Mouse (Mus musculus): ENCODE measurements at regions not wholly inside any gene's neighbourhood (a gene's known extent, or its start where the extent isn't known, plus 50 kb on each side); places are given as distances from the start of the nearest gene placed in this dataset.

DNA sequence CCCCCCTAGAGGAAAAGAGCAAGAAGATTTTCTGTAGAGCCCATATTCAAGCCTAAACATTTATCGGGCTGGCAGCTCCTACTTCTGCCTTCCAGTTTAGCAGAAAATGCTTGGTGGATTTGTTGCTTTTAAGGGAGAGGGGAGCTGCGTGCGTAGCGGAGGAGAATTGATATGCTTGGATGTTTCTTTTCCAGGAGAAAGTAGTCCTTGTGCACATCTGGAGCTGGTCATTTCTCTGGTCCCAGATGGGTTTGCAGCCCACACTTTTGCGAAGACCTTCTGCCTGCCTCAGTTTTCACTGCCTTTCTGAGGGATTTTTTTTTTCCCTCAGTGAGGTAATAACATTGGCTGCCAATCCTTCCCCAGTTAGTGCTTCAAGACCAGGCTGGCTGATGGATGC is 203.6 kb downstream of the Kcnrg start:
- DNase-seq (ENCODE audit: extremely low spot score, low read depth, low spot score), result no peak

DNA sequence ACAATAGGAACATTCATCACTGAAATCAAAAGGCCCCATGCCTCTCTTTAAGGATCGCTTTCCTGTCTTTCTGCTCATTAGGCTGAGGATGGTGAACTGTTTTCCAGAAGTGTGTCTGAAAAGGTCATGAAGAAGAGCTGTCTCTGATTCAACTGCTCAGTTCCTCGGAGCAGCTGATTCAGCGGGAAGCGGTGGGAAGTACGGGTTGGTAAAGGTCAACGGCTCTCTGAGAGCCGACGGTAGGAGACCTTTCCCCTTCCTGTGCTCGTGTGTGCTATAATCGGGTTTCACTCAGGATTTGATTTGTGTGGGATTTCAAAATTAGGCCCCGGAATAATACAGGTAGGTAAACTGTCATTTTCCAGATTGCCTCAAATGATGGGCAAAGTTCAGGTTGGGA is 210.5 kb downstream of the Kcnrg start:
- DNase-seq (ENCODE audit: extremely low spot score, low read depth, low spot score), result no peak

DNA sequence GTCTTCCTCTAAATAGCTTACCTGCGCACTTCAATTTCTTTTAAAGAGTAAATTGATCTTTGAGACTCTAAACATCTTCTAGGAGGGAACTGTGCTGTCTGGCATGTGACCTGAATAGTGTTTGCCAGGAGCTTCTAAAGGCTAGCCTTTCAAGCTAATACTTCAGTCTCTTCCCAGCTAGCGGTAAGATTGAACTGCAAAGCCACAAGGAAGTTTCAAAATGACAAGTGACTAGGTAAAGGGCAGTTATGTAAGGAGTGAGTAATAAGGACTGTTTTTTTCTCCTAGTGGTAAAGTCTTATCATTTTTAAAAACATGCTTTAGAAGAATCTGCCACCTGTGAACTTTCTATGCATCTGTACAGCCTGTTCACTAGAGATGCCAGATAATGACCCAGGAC is 211.1 kb downstream of the Kcnrg start:
- no peak for DNase-seq (ENCODE audit: extremely low spot score, low read depth, low spot score)

DNA sequence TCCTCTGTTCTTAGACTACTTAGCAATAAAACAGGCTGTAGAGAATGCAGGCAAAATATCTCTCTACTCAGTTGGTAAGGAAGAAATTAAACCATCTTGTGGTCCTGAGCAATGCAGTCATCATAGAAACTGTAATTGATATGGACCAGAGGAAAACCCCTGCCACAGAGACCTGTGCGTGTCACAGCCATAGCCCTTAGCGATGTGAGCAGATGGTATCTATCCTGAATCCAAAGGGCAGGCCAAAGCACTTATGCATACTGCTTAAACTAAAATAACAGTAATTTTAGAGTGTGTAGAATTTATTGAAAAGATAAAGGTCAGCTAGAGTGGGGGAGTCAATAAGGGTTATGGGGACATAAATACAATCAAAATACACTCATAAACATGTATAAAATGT is 212.0 kb downstream of the Kcnrg start:
- no peak for DNase-seq (ENCODE audit: extremely low spot score, low read depth, low spot score)

DNA sequence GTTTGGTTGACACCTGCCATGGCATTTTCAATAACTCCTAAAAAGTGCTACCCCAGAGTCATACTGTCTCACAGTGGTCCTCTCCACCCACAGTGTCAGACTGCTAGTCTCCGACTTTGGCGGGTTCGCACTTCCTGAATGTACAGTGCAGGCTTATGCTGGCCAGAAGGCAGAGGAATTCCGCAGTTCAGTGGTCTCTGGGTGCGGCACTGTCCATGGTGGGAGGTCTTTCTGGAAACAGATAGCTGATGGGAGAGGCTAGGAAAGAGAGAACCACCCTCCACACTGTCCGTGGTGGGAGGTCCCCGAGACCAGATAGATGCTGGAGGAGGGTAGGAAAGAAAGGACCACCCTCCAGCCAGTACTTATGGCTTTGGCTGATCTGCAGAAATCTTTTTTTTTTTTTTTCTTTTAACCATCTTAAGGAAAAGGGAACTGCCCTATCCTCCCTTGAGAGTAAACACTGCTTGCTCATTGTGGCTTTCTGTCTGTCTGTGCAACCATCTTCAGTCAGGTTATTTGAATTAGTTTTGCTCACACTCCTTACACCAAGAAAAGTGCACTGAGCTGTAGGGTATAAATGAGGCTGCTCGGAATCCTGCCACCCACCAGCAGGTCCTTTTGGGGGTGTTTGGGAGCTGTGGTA is 227.2 kb downstream of the Kcnrg start:
- DNase-seq (ENCODE audit: extremely low spot score, low read depth, low spot score), result no peak

DNA sequence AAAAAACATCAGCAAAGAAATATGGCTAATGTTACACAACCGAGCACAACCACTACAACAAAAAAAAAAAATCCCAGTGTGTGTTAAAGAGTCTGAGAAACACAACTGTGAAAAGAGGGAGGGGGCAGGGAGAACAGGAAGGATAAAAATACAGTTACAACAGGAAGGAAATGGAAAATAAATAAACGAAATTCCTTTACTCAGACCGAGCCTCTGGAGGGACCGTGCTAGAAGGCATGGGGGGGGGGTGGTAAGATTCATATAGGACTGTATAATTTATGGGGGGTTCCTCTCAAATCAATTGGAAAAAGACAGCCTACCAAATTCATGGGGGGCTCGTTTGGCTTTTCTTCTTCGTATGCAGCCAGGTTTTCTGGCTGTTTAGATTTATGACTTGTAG is 228.5 kb downstream of the Kcnrg start:
- DNase-seq (ENCODE audit: extremely low spot score, low read depth, low spot score), result no peak

DNA sequence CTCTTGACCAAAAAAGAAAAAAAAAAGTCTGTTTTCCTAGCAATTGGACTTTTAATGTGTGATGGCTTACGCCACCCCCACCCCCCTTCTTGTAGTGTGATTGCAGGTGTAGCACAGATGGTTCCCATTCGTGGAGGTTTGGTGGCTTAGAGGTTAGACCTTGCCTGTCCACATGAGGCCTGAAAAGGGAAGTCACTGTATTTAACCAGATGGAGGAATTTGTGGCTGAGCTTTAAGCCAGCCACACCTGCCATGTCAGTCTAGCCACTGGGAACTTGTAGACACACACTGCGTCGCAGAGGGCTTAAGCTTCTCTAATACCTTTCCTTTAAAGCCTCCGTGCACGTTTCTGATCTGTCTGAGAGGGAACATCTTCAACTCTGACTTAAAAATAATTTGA is 229.0 kb downstream of the Kcnrg start:
- peak; percentile 47 for DNase-seq (ENCODE audit: extremely low spot score, low read depth, low spot score)

DNA sequence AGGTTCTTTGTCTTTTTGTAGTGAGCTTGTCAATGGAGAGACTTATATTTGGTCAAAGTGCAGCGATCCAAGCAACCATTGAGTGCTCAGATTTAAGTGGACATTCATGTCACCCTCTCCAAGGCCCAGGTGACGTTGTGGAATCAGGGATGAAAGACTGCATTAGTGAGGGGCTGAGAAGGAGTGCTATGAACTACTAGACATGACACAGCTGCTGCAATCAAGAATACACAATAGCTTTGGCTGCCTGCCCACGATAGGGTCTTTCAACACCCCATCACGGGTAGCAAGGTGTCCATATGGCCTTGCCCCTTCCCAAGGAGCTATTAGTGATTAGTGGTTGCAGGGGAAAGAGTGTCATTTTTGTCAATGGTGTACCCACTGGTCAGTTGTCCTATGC is 229.7 kb downstream of the Kcnrg start:
- no peak for DNase-seq (ENCODE audit: extremely low spot score, low read depth, low spot score)

DNA sequence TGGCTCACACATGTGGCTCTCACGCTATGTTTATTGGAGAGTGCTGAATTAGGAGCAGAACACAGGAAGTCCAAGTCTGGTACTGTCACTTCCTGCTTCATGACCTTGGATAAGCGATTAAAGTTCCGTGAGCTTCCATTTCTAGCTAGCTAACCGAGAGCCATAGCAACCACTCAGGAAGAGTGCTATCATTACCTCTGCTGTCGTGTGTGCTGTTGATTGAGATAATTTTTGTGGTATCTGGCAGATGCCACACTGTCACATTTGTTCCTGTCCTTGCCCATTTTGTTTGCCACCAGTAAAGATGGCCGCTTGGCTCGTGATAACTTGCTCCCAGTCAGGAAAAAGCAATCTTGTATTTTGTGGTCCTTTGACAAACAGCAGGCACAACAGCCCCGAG is 230.6 kb downstream of the Kcnrg start:
- no peak for DNase-seq (ENCODE audit: extremely low spot score, low read depth, low spot score)

DNA sequence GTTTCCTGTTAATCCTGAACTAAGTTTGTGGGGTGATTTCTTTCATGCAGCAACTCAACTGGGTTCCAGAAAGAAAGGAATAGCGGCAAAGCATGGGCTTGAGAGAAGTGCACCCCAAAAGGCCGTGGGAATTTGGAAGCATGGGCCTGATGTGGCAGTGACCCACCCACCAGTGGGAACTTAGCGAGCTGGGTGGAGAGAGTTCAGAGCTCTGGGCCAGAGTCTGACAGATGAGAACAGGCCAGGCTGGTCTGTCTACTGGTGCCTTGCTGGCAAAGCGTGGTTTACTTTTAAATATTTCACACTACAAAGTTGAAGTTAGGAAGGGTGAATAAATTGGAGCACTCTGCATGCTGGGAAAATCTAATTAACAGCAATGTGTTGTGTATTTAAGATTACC is 235.2 kb downstream of the Kcnrg start:
- DNase-seq (ENCODE audit: extremely low spot score, low read depth, low spot score), result no peak

DNA sequence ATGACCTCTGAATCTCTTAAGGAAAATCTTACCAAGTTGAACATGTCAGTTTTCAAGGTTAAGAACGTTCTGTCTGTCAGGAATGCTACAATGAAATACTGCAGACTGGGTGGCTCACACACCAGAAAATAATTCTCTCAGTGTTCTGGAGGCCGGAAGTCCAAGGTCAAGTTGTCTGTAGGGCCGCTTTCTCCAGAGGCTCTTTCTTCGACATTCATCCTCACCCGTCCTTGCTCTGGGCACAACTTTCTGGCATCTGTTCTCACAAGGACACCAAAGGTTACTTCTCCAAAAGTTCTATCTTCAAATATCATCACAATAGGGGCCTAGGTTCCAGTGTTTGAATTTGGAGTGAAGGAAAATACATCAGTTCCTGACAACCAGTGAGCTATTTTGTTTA is 239.2 kb downstream of the Kcnrg start:
- DNase-seq (ENCODE audit: extremely low spot score, low read depth, low spot score), result no peak

DNA sequence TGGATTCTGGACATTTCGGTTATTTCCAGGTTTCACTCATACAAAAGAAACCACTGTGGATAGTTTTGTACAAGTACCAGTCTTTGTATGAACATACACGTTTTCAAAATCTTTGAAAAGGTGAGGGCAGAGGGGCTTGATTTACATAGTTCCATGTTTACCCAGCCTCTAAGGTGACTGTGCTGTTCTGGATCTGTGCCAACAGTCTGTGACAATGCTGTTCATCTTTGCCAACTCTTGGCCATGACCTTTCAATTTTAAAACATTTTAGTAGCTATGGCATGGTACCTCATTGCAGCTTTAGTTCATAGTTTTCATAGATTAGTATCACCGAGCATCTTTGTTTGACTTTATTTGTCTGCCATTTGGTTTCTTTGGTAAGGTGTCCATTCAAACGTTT is 243.0 kb downstream of the Kcnrg start:
- DNase-seq (ENCODE audit: extremely low spot score, low read depth, low spot score), result no peak

DNA sequence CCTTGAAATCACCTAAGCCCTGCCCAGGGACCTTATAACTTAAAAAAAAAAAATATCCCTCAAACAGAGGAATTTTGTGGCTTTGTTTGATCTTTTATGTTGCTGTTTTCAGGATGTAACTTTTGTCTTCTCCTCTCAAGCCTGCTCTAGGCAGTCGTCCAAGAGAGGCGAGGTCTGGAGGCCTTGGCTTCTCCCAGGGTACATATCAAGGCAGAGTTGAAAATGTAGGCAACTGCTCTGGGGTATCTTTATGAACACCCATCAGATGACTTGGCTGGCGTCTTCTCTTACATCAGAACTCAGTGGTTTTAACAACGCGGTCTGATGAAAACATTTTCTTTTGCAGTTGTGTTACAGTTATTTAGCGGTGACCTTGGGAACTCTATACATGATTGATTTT is 250.4 kb downstream of the Kcnrg start:
- DNase-seq (ENCODE audit: extremely low spot score, low read depth, low spot score), result no peak

DNA sequence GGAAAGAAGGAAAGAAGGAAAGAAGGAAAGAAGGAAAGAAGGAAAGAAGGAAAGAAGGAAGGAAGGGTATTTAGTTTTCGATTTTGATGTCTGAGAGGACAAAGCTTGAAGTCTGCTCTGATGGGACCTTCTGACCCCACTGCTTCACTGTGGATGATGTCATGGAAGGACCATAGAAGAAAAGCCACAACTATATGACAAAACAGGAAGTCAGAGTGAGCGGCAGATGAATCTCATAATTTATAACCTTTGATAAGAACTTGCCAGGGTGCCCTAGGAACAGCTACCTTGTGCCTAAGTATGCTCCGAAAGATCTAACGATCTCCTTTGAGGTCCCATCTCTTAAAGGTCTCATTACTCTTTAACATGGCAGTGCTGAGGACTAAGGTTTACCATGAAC is 253.4 kb downstream of the Kcnrg start:
- no peak for DNase-seq (ENCODE audit: extremely low spot score, low read depth, low spot score)

DNA sequence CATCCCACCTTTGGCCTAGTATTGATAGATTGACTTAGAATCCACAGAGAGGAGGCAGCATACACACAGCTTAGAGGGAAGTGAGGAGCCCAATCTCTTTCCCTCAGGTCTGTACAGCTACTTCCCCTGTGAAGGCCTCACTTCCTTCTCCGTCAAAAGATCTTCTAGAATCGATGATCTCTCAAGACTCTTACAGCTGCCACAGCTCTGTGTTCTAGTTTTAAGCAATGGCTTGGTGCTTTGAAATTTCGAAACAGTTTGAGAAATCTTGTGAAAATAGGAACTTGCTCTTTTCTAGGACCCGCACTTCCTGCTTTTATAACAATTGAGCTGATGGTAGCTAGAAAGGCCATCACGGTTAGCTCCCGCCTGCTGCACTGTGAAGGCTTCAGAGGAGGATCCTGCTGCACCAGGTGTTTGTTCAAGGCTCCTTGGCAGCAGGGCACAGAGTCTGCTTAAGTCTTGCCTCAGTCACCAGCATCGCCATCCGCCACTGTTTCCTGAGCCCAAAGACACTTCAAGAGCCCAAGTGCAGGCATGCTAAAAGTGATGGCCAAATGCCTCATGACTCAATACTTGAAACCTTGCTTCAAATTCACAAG is 254.2 kb downstream of the Kcnrg start:
- DNase-seq (ENCODE audit: extremely low spot score, low read depth, low spot score), result no peak

DNA sequence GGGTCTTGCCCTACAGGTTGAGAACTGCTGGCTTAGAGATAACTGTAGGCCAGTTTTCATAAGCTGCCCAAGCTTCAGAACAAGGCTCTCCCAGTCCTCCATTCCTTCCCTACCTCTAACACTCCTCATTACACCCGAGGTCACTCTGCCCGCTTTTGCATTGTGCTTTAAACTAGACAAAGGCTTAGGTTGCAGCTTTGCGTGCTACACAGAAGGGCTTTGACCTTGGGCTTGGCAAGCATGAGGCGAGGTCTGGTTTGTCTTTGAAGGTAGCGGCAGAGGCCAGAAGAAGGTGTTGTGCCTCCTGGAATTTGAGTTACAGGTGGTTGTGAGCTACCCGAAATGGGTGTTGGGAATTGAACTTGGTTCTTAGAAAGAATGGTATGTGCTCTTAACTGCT is 255.7 kb downstream of the Kcnrg start:
- no peak for DNase-seq (ENCODE audit: extremely low spot score, low read depth, low spot score)

DNA sequence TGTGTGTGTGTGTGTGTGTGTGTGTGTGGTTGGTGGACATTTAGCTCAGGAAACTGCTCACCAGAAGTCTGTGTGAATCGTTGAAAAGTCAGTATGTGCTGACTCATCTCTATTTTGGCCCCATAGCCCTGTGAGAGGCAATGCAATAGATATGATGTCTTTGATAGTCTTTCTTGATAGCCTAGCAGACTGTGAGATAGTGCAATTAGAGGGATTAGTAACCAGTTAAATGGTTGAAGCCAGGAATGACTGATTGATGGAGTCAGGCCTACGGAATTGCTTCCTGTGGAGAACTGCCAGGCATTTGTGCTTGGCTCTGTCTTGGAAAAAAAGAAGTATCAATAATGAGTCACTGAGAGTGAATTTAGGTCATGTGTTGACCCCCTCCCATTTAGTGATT is 256.2 kb downstream of the Kcnrg start:
- DNase-seq (ENCODE audit: extremely low spot score, low read depth, low spot score), result no peak

DNA sequence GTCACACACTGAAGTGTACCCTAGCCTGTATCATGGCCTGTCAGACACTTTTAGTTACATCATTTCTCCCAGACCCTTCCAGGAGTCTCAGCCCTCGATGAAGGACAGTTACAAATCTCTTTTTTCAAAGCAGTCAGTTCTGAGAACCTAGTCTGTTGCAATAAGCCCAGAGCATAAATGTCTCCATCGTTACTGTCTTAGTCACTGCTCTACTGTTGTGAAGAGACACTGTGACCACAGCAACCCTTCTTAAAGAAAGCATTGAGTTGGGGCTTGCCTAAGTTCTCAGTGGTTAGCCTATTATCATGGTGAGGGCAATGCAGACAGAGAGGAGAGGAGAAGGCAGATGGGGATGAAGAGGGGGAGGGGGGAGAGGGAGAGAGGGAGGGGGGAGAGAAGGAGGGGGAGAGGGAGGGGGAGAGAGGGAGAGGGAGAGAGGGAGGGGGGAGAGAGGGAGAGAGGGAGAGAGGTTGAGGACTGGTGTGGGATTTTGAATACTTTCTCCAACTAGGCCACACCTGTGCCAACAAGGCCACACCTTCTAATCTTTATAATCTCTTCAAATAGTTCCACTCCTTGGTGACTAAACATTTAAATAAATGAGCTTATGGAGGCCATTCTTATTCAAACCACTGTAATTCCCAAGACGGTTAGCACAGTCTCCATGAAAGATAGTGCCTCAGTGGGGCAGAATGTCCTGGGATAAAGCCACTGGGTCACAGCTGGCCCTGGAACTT is 259.4 kb downstream of the Kcnrg start:
- no peak for DNase-seq (ENCODE audit: extremely low spot score, low read depth, low spot score)

DNA sequence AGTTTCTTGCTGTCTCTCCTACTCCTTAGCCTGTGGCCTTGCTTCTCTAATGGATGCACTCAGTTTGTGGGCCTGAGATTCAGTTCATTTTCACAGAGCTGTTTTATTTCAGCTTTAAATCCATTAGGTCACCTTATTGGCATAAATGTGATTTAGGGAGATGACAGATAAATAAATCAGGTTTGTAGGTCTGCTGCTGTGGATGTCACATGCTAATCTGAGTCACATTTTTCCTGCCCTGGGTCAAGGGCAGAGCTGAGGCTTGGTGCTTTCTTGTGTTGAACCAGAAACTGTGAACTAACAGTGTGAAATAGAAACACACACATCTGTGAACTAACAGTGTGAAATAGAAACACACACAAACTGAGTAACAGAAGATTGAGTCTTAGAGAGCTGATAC is 266.9 kb downstream of the Kcnrg start:
- DNase-seq (ENCODE audit: extremely low spot score, low read depth, low spot score), result no peak

DNA sequence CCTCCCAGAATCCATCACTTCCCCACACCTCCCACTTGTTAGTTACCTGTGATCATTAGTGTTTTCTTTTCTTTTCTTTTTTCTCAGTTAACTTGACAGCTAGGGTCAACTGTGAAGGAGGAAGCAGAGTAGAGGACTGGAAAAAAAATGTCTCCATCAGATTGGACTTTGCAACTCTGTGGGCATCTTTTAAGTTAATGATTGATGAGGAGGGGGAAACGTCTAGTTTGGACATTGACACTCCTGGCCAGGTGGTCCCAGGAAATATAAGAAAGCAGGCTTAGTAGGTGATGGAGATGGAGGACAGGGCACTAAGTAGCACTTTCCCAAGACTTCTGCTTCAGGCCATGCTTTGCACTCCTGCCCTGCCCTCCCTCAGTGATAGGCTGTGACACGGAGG is 272.2 kb downstream of the Kcnrg start:
- DNase-seq (ENCODE audit: extremely low spot score, low read depth, low spot score), result no peak

DNA sequence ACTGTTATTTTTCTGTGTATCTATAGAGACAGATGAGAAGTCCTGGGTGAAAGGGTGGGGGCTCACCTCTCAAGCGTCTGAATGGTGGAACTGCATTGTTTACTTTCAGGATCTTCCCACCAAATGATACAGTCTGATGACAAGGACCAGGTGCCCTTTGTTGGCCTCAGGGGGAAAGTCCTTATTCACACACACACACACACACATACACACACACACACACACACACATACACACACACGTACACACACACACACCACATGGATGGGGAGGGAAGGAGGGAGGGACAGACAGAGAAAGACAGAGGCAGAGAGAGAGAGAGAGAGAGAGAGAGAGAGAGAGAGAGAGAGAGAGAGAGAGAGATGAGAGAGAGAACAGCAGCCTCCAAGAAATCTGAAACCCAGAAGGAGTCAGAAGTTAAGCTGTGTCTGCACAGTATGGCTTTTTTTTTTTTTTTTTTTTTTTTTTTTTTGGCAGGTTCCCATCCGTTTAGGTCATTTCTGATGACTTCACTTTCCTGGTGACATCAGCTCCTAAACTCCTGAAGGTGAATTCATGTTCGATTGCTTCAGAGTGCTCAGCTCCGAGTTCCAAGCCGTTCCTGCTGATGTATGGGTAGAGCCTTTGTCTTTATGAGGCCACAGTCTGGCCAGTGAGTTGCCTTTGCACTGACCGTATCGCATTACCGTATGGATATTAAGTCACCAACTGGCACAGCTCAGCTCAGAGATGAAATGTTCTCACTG is 273.4 kb downstream of the Kcnrg start:
- DNase-seq (ENCODE audit: extremely low spot score, low read depth, low spot score), result no peak

All from hindlimb bud, embryonic 11.5 days (tissue).